Mouse (Mus musculus): ENCODE measurements around the gene Zmiz1.

DNA sequence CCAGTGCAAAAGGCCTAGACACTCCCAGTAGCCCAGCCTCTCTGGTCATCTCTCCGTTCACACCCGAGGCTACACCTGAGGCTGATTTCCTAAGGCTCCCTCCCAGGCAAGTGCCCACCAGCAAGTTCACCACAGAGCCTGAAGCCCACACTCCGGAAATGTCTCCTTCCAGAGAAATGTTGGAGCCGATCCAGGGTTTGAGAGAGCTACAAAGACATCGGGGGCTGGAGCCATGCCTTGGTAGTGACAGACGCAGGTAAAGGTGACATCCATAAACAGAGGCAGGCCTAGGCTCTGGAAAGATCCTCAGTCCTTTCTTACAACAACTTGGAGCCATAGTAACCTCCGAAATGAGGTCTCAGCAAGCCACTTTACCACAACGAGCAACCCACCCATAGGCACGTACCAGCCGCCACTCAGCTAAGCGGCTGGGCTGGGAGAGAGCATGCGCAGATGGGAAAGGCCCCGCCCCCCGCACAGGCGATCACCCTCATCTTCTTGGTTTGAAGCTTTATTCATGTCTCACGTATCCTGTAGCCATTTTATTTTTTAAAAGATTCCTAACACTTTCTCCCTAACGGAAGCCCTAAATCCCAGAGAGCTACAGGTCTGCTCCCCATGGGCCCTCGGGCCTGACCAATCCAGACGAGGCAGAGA, 206.5 kb downstream of the Zmiz1 start:
- TF ChIP-seq CTCF (IDR thresholded peaks at IDR 0.05; ENCODE audit: control insufficient read depth, insufficient read depth, low read length): no peak
- no peak for TF ChIP-seq POLR2A (IDR thresholded peaks at IDR 0.05; ENCODE audit: borderline replicate concordance, control insufficient read depth, low read depth, low read length)
